Mouse (Mus musculus): ENCODE measurements at regions not wholly inside any gene's neighbourhood (a gene's known extent, or its start where the extent isn't known, plus 50 kb on each side); places are given as distances from the start of the nearest gene placed in this dataset.

GRCm38 (mm10) chr16:21322437-21322836 lies 100.5 kb upstream of the Vps8 start:
- Histone ChIP-seq H3K4me1 (peaks cover 51% of the 10 kb centered on the region), H3K36me3 (no peaks in the 10 kb centered on the region), H3K4me3 (no peak overlapping the region), H3K27ac (peak overlapping the region; percentile 67), H3K9ac (0 out of 2 replicates have a peak overlapping the region, but pooled peaks have one; percentile 11), H3K4me2 (0 out of 2 replicates have a peak overlapping the region, but pooled peaks have one; percentile 4), H3K27me3 (no peaks in the 10 kb centered on the region), H3K9me3 (no peaks in the 10 kb centered on the region)
- ATAC-seq (ENCODE audit: borderline replicate concordance, extremely low read depth, low FRiP score, low TSS enrichment): peak; percentile 66
- whole genome bisulfite sequencing: 37% methylated on average over 10 of the region's 10 CpGs

DNA sequence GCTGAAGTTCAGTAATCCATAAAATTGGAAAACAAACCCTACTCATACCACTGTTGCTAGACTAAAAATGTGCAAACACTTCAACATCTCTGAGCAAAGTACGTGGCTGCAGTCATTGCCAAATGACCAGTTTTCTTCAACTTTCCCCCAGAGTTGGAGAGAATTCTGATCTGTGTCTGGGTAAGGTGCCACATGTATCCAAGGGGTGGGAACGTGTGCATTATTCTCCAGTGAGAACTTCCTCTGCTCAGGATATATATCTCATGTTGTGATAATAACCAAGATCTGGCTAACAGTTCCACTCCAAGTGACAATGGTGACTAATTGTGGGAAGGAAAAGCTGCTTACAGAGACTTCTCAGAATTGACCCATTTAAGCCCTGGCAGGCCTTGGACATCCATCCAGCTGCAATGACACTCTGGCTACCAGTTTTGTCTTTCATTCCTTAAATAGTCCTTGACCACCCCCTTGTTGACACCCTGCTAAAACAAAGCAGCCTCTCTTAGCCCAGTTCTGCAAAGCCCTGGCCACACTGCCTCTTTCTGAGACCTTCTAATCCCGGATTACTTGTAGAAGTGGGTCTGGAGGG lies 99.4 kb upstream of the Vps8 start:
- Histone ChIP-seq H3K4me1 (peaks cover 44% of the 10 kb centered on the region), H3K27me3 (no peaks in the 10 kb centered on the region), H3K9ac (no peak overlapping the region), H3K9me3 (no peaks in the 10 kb centered on the region), H3K27ac (peak overlapping the region; percentile 67), H3K36me3 (no peaks in the 10 kb centered on the region), H3K4me3 (no peak overlapping the region), H3K4me2 (no peak overlapping the region)
- ATAC-seq (ENCODE audit: borderline replicate concordance, extremely low read depth, low FRiP score, low TSS enrichment): no peak
- WGBS: 60% methylated on average over 3 of the region's 3 CpGs

DNA sequence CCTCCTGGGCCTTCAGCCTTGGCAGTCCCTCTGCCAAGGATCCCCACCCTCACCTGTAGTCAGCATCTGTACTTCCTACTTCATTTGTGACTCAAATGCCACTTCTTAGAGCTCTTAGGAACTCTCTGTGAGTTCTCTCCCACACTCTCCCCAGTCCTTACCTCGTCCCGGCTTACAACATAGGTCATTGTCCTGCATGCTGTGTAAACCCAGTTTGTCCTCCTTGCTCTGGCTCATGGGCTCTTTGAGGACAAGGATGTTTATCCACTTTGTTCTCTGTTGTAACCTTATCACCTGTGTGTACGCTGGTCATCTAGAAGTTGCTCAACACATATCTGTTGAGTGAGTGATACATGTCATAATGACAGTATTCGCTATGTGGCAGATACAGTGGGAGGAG lies 94.9 kb upstream of the Vps8 start:
- Histone ChIP-seq H3K9me3 (no peaks in the 10 kb centered on the region), H3K4me3 (no peak overlapping the region), H3K4me2 (no peak overlapping the region), H3K36me3 (no peaks in the 10 kb centered on the region), H3K9ac (no peak overlapping the region), H3K4me1 (peaks cover 21% of the 10 kb centered on the region), H3K27me3 (no peaks in the 10 kb centered on the region), H3K27ac (no peak overlapping the region)
- no peak for ATAC-seq (ENCODE audit: borderline replicate concordance, extremely low read depth, low FRiP score, low TSS enrichment)
- WGBS: 70% methylated on average over 4 of the region's 4 CpGs

DNA sequence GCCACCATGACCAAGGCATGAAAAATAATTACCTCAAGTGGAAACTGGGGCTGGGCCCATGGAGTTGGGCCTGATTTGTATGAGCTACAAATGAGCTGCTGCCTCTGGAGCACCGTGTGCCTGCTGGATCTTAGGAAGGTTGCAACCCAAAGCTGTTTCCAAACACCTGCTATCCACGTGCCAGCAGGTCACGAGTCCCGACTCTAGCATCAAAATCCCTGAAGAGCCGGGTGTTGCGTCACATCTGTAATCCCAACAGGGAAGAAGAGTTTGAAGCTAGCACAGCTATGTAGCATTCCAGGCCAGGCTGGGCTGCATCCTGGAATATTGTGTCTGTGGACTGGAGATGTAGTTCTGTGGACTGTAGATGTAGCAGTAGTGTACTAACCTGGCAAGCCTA lies 93.7 kb upstream of the Vps8 start:
- Histone ChIP-seq H3K9me3 (no peaks in the 10 kb centered on the region), H3K4me1 (peaks cover 16% of the 10 kb centered on the region), H3K4me2 (no peak overlapping the region), H3K27ac (no peak overlapping the region), H3K27me3 (no peaks in the 10 kb centered on the region), H3K9ac (no peak overlapping the region), H3K4me3 (no peak overlapping the region), H3K36me3 (no peaks in the 10 kb centered on the region)
- no peak for ATAC-seq (ENCODE audit: borderline replicate concordance, extremely low read depth, low FRiP score, low TSS enrichment)
- 78% methylated on average over 6 of the region's 6 CpGs for WGBS

DNA sequence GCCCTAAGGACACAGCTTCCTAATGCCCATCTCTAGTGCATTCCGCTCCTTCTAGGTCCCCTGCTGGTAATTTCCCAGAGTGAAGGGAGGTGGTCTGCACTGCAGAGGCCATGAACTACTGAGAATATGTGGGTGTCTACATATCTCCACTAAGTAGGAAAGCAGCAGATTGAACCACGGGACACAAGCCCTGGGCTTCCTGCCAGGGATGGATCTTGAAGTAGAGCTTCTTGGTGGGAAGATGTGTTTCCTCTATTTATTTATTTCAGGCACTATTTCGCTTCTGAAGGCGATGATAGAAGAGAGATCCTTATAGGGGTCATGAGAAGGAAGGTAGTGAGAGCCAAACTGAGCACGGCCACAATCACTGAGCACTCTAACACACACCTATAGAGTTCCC lies 91.7 kb upstream of the Vps8 start:
- no peaks in the 10 kb centered on the region for H3K27me3 ChIP-seq
- ATAC-seq (ENCODE audit: borderline replicate concordance, extremely low read depth, low FRiP score, low TSS enrichment): no peak
- no peaks in the 10 kb centered on the region for H3K9me3 ChIP-seq
- no peak overlapping the region for H3K9ac ChIP-seq
- peak overlapping the region; percentile 30; the same call in 1 of the 2 replicates for H3K4me2 ChIP-seq
- H3K27ac ChIP-seq: no peak overlapping the region
- H3K36me3 ChIP-seq: no peaks in the 10 kb centered on the region
- peaks cover 20% of the 10 kb centered on the region for H3K4me1 ChIP-seq
- H3K4me3 ChIP-seq: 0 out of 2 replicates have a peak overlapping the region, but pooled peaks have one; percentile 57
- WGBS: 46% methylated on average over 5 of the region's 5 CpGs

GRCm38 (mm10) chr16:21332411-21332810 lies 90.5 kb upstream of the Vps8 start:
- Histone ChIP-seq H3K27me3 (no peaks in the 10 kb centered on the region), H3K9me3 (no peaks in the 10 kb centered on the region), H3K36me3 (no peaks in the 10 kb centered on the region), H3K9ac (peak overlapping the region; percentile 57), H3K27ac (peak overlapping the region; percentile 87), H3K4me3 (peak overlapping the region; percentile 57), H3K4me2 (peak overlapping the region; percentile 78), H3K4me1 (peaks cover 27% of the 10 kb centered on the region)
- WGBS: 45% methylated on average over 7 of the region's 7 CpGs
- no peak for ATAC-seq (ENCODE audit: borderline replicate concordance, extremely low read depth, low FRiP score, low TSS enrichment)

- no peaks in the 10 kb centered on the region for H3K36me3 ChIP-seq
- peak overlapping the region; percentile 57 for H3K9ac ChIP-seq
- H3K27me3 ChIP-seq: no peaks in the 10 kb centered on the region
- peak overlapping the region; percentile 87 for H3K27ac ChIP-seq
- under 1% methylated on average over 14 of the region's 14 CpGs for WGBS
- ATAC-seq (ENCODE audit: borderline replicate concordance, extremely low read depth, low FRiP score, low TSS enrichment): no peak; the same call in 1 of the 2 replicates
- peak overlapping the region; percentile 78 for H3K4me2 ChIP-seq
- peaks cover 31% of the 10 kb centered on the region for H3K4me1 ChIP-seq
- H3K9me3 ChIP-seq: no peaks in the 10 kb centered on the region
- peak overlapping the region; percentile 57 for H3K4me3 ChIP-seq
These were observed 90.1 kb upstream of the Vps8 start for GRCm38 (mm10) chr16:21332862-21333222.

- WGBS: under 1% methylated on average over 44 of the region's 44 CpGs
- H3K36me3 ChIP-seq: no peaks in the 10 kb centered on the region
- H3K9ac ChIP-seq: peak overlapping the region; percentile 57
- no peaks in the 10 kb centered on the region for H3K27me3 ChIP-seq
- peak overlapping the region; percentile 87 for H3K27ac ChIP-seq
- H3K4me3 ChIP-seq: peak overlapping the region; percentile 57
- peaks cover 36% of the 10 kb centered on the region for H3K4me1 ChIP-seq
- peak overlapping the region; percentile 78 for H3K4me2 ChIP-seq
- H3K9me3 ChIP-seq: no peaks in the 10 kb centered on the region
- peak; percentile 88 for ATAC-seq (ENCODE audit: borderline replicate concordance, extremely low read depth, low FRiP score, low TSS enrichment)
These were observed 89.5 kb upstream of the Vps8 start for GRCm38 (mm10) chr16:21333223-21333951.

DNA sequence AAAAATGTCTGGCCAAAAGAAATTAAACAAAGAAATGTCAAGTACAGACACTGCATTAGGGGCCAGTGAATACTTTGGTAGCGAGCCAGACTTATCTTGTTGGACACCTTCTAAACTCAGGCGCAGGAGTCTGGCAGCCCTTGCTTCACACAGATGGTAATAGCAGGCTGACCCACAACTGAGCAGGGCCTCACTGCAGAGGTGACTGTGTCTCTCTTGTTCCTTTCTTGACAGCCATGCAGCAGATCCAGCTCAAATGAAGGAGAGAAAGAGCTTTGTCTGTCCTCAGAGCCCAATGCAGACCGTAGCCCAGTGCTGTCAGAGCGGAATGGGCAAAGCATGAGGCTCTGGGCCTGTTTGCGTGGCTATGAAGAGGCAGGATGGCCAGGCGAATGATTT lies 83.9 kb upstream of the Vps8 start:
- no peaks in the 10 kb centered on the region for H3K36me3 ChIP-seq
- ATAC-seq (ENCODE audit: borderline replicate concordance, extremely low read depth, low FRiP score, low TSS enrichment): peak; percentile 82
- no peaks in the 10 kb centered on the region for H3K9me3 ChIP-seq
- 23% methylated on average over 6 of the region's 6 CpGs for WGBS
- H3K4me1 ChIP-seq: peaks cover 44% of the 10 kb centered on the region
- H3K4me2 ChIP-seq: no peak overlapping the region
- no peaks in the 10 kb centered on the region for H3K27me3 ChIP-seq
- H3K9ac ChIP-seq: peak overlapping the region; percentile 3; the same call in 1 of the 2 replicates
- H3K27ac ChIP-seq: peak overlapping the region; percentile 96
- H3K4me3 ChIP-seq: no peak overlapping the region

- Histone ChIP-seq H3K4me1 (peaks cover 42% of the 10 kb centered on the region), H3K4me3 (no peak overlapping the region), H3K27ac (peak overlapping the region; percentile 96), H3K36me3 (no peaks in the 10 kb centered on the region), H3K4me2 (peak overlapping the region; percentile 27; the same call in 1 of the 2 replicates), H3K27me3 (no peaks in the 10 kb centered on the region), H3K9me3 (no peaks in the 10 kb centered on the region), H3K9ac (peak overlapping the region; percentile 3; the same call in 1 of the 2 replicates)
- WGBS: 18% methylated on average over 11 of the region's 11 CpGs
- ATAC-seq (ENCODE audit: borderline replicate concordance, extremely low read depth, low FRiP score, low TSS enrichment): peak; percentile 86
These were observed 83.3 kb upstream of the Vps8 start for GRCm38 (mm10) chr16:21339460-21340081.

- Histone ChIP-seq H3K9me3 (no peaks in the 10 kb centered on the region), H3K27me3 (no peaks in the 10 kb centered on the region), H3K4me1 (peaks cover 42% of the 10 kb centered on the region), H3K4me3 (no peak overlapping the region), H3K27ac (peak overlapping the region; percentile 96), H3K4me2 (no peak overlapping the region), H3K36me3 (no peaks in the 10 kb centered on the region), H3K9ac (no peak overlapping the region)
- 54% methylated on average over 7 of the region's 7 CpGs for WGBS
- ATAC-seq (ENCODE audit: borderline replicate concordance, extremely low read depth, low FRiP score, low TSS enrichment): no peak
These were observed 82.8 kb upstream of the Vps8 start for GRCm38 (mm10) chr16:21340136-21340535.

DNA sequence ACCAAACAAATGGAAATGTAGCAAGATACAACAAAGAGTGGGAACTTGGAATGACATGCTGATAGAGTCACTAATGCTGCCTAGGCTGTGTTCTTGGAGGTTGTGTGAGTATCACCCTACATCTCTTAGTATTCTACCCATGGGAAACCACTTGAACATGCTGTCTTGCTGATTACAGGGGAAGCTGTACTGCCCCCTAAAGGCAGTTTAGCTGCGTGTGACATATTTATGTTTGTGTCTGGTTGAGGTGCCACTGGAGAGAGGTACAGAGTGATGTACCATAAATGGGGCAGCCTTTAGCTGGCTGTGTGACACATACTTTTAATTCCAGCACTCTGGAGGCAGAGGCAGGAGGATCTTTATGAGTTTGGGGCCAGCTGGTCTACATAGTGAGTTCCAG lies 73.0 kb upstream of the Vps8 start:
- Histone ChIP-seq H3K4me2 (no peak overlapping the region), H3K27ac (no peak overlapping the region), H3K9ac (no peak overlapping the region), H3K4me3 (no peak overlapping the region), H3K27me3 (no peaks in the 10 kb centered on the region), H3K9me3 (no peaks in the 10 kb centered on the region), H3K4me1 (no peaks in the 10 kb centered on the region), H3K36me3 (no peaks in the 10 kb centered on the region)
- no peak for ATAC-seq (ENCODE audit: borderline replicate concordance, extremely low read depth, low FRiP score, low TSS enrichment)
- WGBS: 81% methylated on average over 1 of the region's 1 CpGs
